Mouse (Mus musculus) testis, adult 2 months (tissue): Measurements from ENCODE around the gene Slc4a5.

Experiments used
- CTCF ChIP-seq: fragments of 200-500 bp; IDR thresholded peaks from 2 replicates; pipeline ENCODE4 v1.5.1; 2012; ENCODE audit warnings: low read depth, mild to moderate bottlenecking, inconsistent platforms, low read length, moderate library complexity; ENCODE audit not compliant: control insufficient read depth, insufficient read depth, insufficient replicate concordance
- POLR2A ChIP-seq: fragments of 200-500 bp; IDR thresholded peaks from 2 replicates; pipeline ENCODE4 v1.6.1; 2012; ENCODE audit warnings: low read depth, mild to moderate bottlenecking, inconsistent platforms, low read length, moderate library complexity; ENCODE audit not compliant: control insufficient read depth

DNA sequence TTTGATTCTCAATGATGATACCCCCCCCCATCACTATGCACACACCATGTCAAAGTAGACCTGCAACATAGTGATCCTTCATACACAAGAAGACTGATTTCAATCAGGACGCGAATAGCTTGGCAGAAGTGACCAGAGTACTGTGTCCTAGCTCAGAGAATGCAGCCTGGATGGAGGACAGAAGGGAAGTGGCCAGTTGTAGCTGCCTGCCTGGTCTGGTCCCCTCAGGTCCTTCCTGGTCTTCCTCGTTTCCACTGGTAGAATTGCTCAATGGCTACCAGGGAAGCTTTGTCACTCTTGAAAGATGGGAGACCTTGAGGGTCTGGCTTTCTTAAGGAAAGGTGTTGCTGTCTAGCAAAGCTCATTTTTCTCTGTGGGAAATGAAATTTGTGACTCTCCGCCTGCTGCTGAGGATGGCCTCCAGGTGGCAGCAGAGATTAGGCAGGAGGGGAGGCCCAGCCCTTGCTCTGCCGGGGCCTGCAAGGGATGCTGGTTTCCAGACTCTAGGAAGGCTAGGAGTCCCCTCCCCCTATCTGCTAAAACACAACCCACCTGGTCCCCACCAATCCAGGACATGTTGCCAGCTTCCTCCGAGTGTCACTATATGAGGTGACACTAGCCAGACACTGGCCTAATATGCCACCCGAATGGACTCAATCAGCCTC, 4.5 kb upstream of the Slc4a5 start:
- peak; percentile 69; the same call in 1 of the 2 replicates for TF ChIP-seq CTCF
- no peak for TF ChIP-seq POLR2A
